Mouse (Mus musculus): ENCODE results near the gene Atp6v0d1.

Atp6v0d1 gene

GRCm38 (mm10) chr8:105496439-105497180, 69.2 kb downstream of the Atp6v0d1 start, which contains the start of gene Zdhhc1:
Gene Zdhhc1, minus strand, starts transcription at chr8:105496902.
- DNase-seq = peak; percentile 93

GRCm38 (mm10) chr8:105495350-105496302, 70.2 kb downstream of the Atp6v0d1 start:
- DNase-seq = no peak

- DNase-seq = no peak
Observed at GRCm38 (mm10) chr8:105494566-105494965, 71.3 kb downstream of the Atp6v0d1 start.

GRCm38 (mm10) chr8:105493495-105493894, 72.4 kb downstream of the Atp6v0d1 start:
- DNase-seq = no peak

- no peak for DNase-seq
Observed at GRCm38 (mm10) chr8:105489281-105489680, 76.6 kb downstream of the Atp6v0d1 start.

- no peak for DNase-seq
Observed at GRCm38 (mm10) chr8:105488082-105488481, 77.8 kb downstream of the Atp6v0d1 start.

GRCm38 (mm10) chr8:105484392-105484791, 81.5 kb downstream of the Atp6v0d1 start:
- DNase-seq = peak; percentile 84

- DNase-seq = no peak
Observed at GRCm38 (mm10) chr8:105484030-105484368, 81.8 kb downstream of the Atp6v0d1 start.

GRCm38 (mm10) chr8:105483212-105484029, 82.4 kb downstream of the Atp6v0d1 start:
- DNase-seq = peak; percentile 87

- DNase-seq = no peak
Observed at GRCm38 (mm10) chr8:105482123-105482522, 83.7 kb downstream of the Atp6v0d1 start.

GRCm38 (mm10) chr8:105481453-105481852, 84.4 kb downstream of the Atp6v0d1 start:
- peak; percentile 65 for DNase-seq

GRCm38 (mm10) chr8:105481013-105481412, 84.8 kb downstream of the Atp6v0d1 start:
- peak; percentile 14 for DNase-seq

GRCm38 (mm10) chr8:105477792-105478191, 88.1 kb downstream of the Atp6v0d1 start:
- DNase-seq = peak; percentile 13

GRCm38 (mm10) chr8:105476628-105477413, 89.0 kb downstream of the Atp6v0d1 start:
- peak; percentile 82 for DNase-seq

- DNase-seq = no peak
Observed at GRCm38 (mm10) chr8:105476161-105476560, 89.7 kb downstream of the Atp6v0d1 start.

- no peak for DNase-seq
Observed at GRCm38 (mm10) chr8:105475742-105476141, 90.1 kb downstream of the Atp6v0d1 start.

- peak; percentile 69 for DNase-seq
Observed at GRCm38 (mm10) chr8:105475254-105475653, 90.6 kb downstream of the Atp6v0d1 start.

- DNase-seq = peak; percentile 35
Observed at GRCm38 (mm10) chr8:105474680-105475079, 91.2 kb downstream of the Atp6v0d1 start.

Data from lung, postnatal 10 days (tissue).